Mouse (Mus musculus) cerebellum, adult 8-10 months (tissue): ENCODE data around the gene Acad10.
A peak's percentile ranks its signal among the peaks of the same experiment; 100 is the strongest.
"Not testable (repeated sequence)": the region's sequence is repeated elsewhere in the genome, so short reads cannot be mapped to it uniquely, and the experiment has no call there.

ENCODE experiments used
- DNase-seq: peaks from one replicate; pipeline ENCODE4 v3.0.0; 2022

Gene Acad10

DNA sequence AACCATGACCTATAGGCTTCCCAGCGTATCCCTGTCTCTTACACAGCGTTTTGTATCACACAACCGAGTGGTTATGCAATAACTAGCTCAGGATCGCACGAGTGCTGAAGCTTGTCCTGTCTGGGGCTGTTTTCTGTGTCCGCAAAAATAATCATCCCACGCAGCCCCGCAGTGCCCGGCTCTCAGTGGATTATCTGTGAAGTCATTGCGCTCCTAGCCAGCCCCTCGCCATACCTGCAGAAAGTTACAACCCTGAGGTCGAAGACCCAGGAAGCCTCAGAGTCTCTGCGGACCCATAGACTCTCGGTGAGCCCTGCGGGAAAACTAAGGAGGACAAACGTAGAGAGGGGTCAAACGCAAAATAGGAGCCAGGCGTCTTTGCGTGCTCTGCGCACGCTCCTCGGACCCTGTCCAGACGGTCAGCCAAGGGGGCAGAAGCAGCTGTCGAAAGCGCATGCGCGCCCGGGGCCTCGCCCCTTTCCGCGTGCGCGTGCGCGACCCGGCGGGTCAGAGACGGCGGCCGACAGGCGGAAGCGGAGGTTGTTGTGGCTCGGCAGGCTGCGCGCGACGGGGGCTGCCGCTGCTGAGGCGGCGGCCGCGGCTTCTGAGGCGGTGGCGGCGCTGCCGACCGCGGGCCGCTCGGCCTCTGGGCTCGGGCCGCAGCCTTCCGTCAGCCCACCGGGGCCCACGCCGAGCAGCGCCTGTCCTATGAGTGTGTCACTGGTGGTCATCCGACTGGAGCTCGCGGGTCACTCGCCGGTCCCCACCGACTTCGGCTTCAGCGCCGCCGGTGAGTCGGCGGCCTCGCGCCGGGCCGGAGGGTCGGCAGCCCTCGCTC lies at the start of gene Acad10, which contains the start of gene Brap:
TSS of gene Acad10 (minus strand) at position 456 of the 838 bp plus-strand sequence.
TSS of gene Brap (plus strand) at position 505 of the 838 bp plus-strand sequence.
- DNase-seq = peak; percentile 97

DNA sequence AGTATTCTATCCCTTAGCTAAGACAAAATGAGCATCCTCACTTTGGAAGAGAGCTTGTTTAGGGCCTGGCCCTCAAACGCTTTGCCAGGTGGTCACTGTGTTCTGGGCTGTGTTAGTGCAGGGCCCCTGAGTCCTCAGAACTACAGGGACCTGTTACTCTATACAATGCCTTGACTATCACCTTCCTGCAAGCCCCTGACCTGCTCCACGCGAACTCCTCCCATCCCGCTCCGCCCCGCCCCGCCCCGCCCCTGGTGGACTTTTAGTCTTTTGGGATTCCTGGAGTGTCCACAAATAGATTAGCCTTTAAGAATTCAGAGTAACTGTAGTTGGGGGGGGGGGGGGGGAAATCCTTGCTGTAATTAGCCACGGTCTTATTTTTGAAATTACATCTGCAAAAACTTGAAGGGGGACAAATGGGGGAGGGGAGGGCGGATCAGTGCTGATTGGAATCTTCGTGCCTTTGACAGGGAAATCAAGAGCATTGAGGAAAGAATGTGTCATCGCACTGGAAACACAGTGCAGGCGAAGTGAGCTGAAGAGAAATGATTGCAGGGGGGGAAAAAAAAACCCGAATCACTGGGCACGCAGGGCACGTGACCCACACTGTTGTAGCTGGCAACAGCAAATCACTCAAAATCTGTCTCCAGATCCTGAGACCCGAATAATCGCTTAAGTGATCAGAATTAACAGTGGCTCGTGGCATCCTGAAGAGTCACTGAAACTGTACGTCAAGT lies 44.4 kb upstream of the Acad10 start:
- no peak for DNase-seq

DNA sequence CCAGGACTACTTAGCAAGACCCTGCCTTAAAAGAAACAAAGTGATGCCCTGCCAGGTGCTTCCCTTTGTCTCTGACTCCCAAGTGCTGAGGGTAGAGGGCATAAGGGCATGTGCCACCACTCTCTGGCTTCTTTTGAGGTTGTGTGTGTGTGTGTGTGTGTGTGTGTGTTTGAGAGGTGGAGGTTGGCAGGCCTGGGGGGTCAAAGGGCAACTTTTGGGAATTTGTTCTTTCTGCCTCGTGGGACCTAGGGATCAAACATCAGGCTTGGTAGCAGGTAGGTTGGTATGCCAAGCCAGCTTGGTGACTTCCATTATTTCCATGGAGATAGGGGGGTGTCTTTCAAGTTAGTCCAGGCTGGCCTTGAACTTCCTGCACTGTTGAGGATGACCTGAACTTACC lies 43.0 kb upstream of the Acad10 start:
- no peak for DNase-seq

DNA sequence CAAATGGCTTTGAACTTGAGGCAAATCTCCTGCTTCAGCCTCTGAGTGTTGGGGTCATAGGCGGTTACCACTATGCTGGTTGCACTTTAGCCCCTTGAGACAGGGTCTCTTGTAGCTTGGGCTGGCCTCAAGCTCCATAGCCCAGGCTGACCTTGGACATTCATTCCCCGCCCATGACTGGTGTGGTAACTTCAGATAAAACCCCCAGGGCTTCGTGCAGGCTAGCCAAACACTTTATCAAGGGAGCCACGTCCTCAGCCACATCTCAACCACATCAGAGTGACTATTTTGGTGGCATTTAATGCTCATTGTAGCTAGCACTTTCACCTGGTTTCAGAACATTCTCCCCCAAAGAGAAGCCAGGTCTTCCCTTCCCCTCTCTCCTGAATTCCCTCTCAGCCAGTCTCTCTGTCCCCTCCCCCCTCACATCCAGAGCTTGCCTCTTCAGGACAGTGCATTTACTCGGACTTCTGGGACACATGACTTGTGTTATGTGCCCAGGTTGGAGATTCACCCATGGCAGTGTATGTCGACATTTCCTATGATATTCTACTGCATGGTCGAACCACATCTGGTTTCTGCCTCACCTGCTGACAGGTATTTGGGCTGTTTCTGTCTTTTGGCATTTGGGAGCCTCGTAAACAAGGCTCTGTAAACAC lies 40.9 kb upstream of the Acad10 start:
- DNase-seq = no peak

GRCm38 (mm10) chr5:121700496-121700895 lies 40.2 kb upstream of the Acad10 start:
- DNase-seq = no peak

DNA sequence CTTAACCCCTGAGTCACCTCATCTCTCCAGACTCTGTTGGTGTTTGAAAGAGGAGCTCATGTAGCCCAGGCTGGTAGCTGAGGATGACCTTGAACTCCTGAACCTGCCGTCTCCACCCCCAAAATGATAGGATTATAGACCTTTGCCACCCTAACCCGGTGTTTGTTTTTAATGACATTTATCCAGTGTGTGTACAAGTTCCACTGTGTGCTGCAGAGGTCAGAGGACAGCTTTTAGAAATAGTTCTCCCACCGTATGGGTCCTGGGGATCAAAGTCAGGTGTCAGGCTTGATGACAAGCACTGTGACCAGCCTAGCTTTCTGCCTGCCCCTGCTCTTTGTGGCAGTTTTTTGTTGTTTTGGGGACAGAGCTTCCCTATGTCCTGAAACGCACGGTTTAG lies 39.6 kb upstream of the Acad10 start:
- no peak for DNase-seq

- DNase-seq = no peak
Measured at GRCm38 (mm10) chr5:121696761-121697160, 36.4 kb upstream of the Acad10 start.

- no peak for DNase-seq
Measured at GRCm38 (mm10) chr5:121692897-121693296, 32.6 kb upstream of the Acad10 start.

DNA sequence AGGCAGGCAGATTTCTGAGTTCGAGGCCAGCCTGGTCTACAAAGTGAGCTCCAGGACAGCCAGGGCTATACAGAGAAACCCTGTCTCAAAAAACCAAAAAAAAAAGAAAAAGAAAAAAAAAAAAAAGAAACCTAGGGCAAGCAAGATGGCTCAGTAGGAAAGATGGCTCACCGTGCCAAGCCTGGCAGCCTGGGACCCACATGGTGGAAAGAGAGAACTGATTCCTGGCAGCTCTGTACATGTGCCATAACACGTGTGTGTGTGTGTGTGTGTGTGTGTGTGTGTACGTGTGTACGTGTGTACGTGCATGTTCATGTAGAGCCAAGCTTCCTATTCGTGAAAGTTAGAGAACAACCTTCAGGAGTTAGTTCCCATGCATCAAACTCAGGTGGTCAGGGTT lies 31.1 kb upstream of the Acad10 start:
- not testable (repeated sequence) for DNase-seq

- peak; percentile 23 for DNase-seq
Measured at GRCm38 (mm10) chr5:121690482-121691211, 30.3 kb upstream of the Acad10 start.

DNA sequence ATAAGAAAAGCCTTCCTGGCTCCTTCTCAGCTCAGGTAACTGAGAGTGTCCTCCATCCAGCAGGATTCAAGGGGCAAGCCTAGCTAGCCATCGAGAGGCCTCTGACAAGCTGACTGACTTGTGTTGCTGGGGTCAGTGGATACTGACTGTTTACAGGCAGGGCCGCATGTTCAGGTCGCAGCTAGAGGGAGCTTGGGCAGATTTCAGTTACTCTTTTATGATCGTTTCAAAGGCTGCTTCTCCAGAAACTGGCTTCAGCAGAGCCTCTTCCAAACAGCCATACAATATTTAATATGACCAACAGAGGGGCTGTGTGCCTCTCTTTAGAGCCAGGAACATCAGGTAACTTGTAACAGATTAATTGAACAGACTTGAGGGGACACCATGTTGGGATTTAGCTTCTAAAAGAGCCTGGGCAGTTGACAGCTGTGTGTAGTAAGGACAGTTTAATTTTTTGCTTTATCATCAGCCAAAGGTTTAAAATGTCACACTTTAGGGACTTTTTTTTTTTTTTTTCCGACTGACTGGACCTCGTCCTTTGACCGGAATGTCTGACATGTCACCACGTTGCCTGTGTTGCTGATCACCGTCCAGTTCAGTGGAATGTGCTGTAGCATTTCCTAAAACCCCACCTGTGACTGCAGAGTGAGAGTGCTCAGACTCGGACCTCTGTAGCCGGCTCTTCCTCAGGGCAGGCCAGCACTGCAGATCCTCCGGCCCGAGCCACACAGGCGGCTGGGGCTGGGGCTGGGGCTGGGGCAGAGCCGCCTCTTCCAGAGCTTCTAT lies 26.0 kb upstream of the Acad10 start:
- DNase-seq = no peak

GRCm38 (mm10) chr5:121685495-121685894 lies 25.2 kb upstream of the Acad10 start:
- no peak for DNase-seq

DNA sequence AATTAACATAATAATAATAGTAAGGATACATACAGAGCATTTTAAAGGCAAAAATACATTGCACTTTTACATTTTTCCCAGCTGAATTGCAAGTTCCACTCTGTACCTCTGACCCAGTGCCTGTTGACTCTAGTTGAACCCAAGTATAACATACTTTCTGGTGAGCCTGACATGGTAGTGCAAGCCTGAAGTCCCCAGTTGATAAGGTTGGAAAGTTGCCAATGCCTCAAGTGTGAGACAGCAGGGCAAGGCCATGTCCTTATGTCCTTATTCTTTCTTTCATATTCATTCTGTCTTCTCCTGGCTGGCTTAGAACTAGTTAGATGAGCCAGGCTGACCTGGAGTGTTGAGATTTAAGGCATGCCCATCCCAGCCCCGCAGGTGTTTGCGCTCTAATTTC lies 21.9 kb upstream of the Acad10 start:
- DNase-seq = no peak

DNA sequence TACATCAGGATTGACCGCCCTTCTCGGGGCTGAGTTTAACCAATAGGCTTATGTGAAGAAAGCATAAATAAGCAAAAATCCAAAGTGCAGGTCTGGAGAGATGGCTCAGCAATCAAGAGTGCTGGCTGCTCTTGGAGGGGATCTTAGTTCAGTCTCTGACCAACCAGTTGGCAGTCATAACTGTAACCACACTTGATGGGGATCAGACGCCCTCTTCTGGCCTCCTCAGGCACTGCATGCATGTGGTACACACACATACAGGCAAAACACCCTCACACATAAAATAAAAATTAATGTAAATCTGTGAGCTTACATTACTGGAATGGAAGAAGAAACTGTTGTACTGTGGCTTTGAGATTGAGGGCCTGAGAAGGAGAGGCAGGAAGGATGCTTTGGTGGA lies 10.1 kb upstream of the Acad10 start:
- no peak for DNase-seq

- no peak for DNase-seq
Measured at GRCm38 (mm10) chr5:121668411-121668810, 8.1 kb upstream of the Acad10 start.

DNA sequence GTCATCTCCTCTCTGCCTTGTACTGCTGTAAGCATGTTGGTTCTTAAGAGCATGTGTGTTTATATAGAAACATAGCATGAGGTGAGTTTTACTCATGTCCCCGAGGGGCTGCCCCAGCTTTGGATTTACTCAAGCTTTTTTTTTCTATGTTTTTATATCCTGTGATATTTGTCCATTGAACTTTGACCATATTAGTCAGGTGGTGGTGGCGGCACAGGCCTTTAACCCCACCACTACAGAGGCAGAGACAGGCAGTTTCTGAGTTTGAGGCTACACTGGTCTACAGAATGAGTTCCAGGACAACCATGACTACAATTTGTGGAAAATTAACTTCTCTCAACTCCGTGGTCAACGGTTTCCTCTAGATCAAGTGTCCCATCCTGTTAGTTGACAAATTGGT lies 6.8 kb upstream of the Acad10 start:
- DNase-seq = no peak

DNA sequence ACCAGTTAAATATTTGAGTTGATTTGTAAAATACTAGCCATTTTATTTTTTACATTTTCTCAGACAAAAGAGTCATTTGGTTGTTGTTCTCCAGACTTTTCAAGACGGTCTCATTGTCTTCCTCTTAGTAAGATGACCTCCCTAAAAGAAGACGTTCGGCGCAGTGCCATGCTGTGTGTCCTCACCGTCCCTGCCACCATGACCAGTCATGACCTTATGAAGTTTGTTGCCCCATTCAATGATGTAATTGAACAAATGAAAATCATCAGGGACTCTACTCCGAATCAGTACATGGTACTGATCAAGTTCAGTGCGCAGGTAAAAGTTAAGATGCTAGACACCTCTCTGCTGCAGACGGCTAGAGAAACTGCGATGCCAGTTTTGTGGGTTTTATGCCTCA lies 4.7 kb upstream of the Acad10 start:
- no peak for DNase-seq

DNA sequence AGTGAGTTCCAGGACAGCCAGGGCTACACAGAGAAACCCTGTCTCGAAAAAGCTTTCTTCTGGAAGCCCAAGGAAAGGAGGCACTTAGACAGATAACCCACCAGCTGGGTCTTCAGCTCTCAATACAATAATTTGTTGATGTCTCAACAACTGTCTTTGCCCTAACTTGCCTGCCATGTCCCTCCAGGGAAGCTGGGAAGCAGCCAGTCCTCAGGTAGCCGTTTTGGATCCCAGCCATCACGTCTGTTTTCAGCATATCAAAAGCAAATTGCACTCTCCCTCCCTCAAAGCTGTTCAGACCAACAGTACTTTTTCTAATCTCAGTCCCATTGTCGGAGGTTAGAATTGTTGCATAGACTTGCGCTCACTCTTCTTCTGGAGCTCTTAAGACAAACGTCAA lies 3.8 kb upstream of the Acad10 start:
- peak; percentile 36 for DNase-seq

- DNase-seq = no peak
Measured at GRCm38 (mm10) chr5:121663456-121663855, 3.1 kb upstream of the Acad10 start.

- no peak for DNase-seq
Measured at GRCm38 (mm10) chr5:121661494-121661893, 1.2 kb upstream of the Acad10 start.

DNA sequence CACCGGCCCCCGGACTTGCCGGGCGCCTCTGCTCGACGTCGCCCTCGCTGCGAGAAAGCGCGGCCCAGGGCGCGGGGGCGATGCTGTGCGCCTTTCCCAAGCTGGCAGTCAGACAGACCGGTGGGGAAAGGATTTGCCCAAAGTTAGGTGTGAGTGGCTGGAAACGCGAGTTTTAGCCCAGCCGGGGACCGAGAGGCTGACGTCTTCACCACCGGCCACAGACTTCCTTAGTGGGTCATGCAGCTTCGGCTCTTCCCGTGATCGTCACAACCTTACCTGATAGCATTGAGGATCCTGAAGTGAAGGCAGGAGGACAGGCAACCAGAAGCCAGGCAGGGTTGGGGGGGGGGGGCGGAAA lies 562 bp upstream of the Acad10 start:
- no peak for DNase-seq

- not testable (repeated sequence) for DNase-seq
Measured at GRCm38 (mm10) chr5:121657656-121658055, 2.7 kb downstream of the Acad10 start.
